Mouse (Mus musculus) megakaryocyte, adult 5-6 weeks (primary cell): ENCODE measurements around the gene Ppcdc. TPM values are rescaled to one million over a fixed set of nuclear protein-coding genes. Genes with fewer than 3 reads are reported as not detected.
A peak's percentile ranks its signal among the peaks of the same experiment; 100 is the strongest.

Source experiments
- ATAC-seq: 2 replicates; pipeline ENCODE4 v1.8.0; 2016; ENCODE audit warnings: mild to moderate bottlenecking, inconsistent platforms; ENCODE audit not compliant: poor library complexity, severe bottlenecking
- total RNA-seq, 2 experiments: library from RNA; stranded (forward) in 1 of 2; stranded (reverse) in 1 of 2; fragments of 153-499, 151-499 nt in 1 of 2; fragments of 221-1000, 200-1000 nt in 1 of 2; gene quantifications; 2 replicates each; pipeline versions ENCODE4 v1.2.3 to v1.2.4; 2015 to 2017

The Ppcdc gene
- total RNA-seq, 2 experiments from 2014 or later: 14.5 to 15.6 TPM

DNA sequence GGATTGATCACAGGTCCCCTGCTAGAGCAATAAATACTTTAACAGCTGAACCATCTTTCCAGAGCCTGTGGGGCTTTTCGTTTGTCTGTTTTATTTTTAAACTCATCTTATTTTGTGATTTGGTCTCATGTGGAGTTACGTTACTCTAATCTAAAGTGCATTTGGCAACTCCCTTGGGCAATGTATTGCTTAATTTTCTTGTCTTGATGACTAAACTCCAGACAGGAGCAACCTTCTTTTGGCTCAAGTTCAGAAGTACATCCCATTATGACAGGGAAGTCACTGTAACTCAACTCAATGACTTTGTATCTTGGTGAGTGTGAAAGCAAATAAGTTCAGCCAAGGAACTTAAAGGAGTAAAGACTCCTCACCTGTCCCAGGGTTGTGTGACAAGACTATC is 55.3 kb downstream of the Ppcdc start:
- ATAC-seq: peak; percentile 52

DNA sequence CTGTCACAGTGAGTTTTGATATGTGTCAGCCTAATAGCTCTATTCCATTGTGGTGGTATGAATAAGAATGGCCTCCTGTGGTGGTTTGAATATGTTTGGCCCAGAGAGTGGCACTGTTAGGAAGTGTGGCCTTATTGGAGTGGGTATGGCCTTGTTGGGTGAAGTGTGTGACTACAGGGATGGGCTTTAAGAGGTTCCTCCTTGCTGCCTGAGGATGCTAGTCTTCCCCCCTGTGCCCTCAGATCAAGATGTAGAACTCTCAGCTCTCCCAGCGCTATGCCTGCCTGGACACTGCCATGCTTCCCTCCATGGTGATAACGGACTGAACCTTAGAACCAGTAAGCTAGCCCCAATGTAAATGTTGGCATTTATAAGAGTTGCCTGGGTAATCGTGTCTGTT is 78.9 kb downstream of the Ppcdc start:
- no peak for ATAC-seq

DNA sequence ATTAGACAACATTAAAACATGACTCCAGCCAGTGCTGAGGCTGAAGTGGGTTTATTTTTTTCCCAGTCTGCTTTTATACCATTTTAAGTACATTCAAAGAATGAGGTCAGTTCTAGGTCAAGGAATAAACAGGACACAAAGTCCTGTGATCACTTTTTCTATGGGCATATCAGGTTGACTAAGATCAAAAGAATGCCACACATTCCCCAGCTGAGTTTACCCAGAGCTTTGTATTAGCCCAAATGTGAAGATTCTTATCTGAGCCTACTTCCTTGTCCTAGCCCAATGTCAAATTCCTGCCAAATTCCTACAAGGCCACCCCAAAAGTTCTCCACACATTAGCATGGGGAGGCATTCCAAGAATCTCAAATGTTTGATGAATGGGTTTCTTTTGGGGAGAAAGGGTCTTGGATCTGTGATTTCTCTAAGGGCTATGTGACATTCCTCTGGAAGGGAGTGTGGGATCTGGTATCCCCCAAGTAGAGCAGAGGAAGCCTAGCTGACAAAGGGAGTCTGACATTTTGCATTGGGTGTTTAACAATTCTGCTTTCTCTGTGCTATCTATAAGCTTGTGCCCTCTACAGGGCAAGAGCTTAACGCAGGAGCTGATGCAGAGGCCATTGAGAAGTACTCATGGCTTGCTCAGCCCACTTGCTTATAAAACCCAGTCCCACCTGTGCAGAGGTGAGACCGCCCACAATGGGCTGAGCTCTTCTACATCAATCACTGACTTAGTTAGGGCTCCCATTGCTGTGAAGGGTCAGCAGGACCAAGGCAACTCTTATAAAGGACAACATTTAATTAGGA is 85.3 kb downstream of the Ppcdc start:
- ATAC-seq: no peak

DNA sequence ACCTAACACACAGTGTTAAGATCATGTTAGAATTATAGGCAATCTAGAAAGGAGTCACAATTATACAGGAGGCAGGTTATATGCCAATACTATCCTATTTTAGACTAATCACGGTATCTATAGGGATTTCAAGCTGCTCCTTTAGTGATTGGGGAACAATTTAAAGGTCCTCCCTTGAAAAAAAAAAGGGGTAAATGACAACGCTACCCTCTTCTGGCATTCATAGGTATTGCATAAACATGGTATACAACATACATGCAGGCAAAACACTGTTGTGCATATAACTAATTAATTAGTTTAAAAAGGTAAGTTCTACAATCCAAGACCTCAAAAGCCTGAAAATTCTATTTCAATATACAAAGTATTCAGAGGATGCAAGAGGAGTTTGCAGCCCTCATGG is 88.6 kb downstream of the Ppcdc start:
- no peak for ATAC-seq

DNA sequence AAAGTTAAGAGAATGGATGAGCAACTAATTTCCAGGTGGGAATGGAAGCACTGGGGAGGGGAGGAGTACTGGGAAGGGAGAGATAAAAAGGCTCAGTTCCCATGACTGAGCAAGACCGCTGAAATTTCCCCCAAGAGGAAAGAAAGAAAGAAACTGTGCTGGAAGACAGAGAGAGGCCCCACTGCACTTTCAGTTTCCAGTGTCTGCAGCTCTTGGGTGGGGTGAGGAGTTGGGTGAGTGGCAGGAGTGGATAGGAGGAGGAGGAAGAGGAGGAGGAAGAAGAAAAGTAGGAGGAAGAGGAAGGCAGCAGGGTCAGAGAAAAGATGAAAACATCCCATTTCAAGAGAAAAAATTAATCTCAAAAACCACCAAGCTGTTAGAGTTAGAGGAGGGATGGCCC is 94.0 kb downstream of the Ppcdc start:
- no peak for ATAC-seq

DNA sequence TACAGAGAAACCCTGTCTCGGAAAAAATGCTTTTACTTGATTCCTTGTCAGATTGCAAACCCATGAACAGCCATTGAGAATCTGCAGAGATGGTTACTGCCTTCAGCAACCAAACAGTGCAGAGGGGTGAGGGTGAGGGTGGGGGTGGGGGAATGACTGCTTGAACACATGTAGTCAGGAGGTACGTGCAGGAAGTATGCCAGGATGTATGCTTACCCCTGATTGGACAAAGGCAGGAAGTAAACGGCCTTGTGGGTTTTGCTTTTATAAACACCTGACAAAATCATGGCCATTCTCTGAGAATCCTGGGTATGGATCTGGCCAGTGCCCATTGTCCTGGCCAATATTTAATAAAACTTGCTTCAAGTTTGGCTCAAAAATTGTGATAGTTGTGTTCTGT is 96.2 kb downstream of the Ppcdc start:
- ATAC-seq: no peak

DNA sequence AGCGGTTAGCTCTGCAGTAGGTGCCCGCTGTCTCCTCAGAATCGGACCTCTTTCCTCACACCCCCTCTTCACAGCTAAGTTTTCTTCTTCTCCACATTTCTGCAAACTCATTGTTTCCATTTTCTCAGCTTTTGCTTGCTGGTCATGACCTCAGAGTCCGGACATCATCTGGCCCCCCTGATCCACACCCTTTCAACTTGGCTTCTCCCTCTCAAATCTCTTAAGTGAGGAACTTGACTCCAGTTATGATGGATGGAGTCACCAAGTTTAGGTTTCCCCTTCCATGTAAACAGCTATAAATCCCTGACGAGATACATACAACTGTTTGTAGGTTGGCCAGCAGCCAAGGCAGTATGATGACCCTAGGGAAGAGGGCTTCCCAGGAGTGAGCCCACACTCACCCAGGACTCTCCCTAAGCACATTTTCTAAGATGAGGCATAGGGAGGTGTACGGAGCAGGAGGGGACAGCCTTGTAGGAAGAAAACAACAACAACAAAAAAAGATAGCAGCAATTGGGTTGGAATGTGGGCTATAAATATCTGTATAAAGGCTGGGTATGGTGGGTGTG is 96.9 kb downstream of the Ppcdc start:
- ATAC-seq: no peak

DNA sequence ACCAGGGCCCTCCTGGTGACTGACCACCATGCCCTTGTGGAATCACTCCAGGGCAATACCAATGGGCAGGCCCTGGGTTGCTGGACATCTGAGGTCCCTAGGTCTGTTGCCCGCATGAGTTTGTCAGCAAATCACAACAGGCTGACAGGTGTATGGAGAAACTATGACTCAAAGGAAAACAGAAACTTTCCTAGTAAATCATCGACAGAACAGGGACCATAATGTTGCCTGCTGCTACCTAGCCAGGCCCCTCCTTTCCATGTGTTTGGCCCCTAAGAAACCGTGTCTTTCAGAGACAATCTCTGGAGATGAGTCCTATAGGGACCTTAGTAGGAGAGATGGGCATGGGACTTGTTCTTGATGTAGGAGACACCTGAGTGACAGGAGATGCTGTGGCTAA is 97.7 kb downstream of the Ppcdc start:
- ATAC-seq: no peak

DNA sequence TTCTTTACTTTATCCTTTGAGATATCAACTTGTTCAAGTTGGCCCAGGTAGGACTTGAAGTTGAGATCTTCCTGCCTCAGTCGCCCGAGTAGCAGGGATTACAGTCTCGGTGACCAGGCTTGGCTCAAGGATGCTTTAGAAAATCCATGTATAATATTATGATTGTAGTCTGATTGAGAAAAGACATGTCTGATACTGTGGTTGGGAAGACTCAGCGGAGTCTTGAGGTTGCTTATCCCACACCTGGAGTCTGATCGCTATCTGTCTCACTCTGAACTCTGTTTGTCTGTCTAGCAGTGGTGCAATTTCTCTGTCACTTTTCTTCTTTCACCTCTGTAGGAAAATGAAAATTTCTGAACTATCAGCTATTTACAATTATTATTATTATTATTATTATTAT is 99.6 kb downstream of the Ppcdc start:
- ATAC-seq: no peak

DNA sequence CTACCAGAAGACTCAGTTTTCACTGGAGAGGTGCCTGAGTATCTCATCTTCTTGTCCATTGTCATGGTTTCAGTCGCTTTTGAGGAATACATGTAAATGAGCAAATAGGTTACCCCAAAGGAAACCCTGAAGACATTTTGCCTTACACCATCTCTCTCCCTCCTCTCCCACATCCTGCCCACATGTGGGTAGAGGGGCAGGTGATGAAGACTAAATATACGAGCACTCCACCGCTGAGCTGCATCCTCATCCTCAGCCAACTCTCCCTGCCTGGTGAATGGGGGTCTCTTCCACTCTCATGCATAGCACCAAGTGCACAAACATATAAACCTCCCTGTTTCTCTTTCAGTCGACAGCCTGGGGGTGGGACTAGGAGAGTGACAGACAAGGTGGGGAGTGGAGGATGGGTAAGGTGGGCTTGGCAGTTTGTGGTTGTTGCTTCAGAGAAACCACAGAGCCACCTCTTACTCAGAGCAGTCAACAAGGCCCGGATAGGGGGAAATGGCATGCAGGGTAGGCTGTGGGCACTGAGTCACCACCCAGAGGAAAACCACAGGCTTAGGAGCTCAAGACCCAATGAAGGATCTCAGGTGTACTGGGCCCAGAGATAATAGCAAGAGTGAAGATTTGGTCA is 100.2 kb downstream of the Ppcdc start:
- peak; percentile 96 for ATAC-seq

DNA sequence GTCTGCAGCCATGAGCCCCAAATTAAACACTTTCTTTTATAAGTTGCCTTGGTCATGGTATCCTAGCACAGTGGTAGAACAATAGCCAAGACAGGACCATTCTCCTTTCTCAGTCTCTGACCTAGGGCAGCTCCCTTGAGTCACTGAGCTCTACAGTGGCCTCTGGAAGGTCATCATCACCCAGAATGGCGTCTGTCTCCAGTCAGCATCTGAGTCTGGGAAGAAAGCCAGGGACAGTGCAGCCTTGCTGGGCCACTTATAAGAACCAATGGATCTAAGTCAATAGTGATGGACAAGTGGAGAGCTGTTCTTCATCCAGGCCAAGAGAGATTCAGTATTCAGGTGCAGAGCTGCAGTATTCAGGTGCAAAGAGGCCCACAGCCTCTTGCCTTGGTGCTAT is 101.2 kb downstream of the Ppcdc start:
- ATAC-seq: no peak

Other genes with a start within 250 kb of the Ppcdc start
- gene Trcg1, start 203.6 kb downstream of the Ppcdc start, total RNA-seq (2015): not detected in 2 replicates
- not detected in 2 replicates for gene Trcg1, start 203.6 kb downstream of the Ppcdc start, total RNA-seq (2017)
- gene 1700017B05Rik, start 177.5 kb downstream of the Ppcdc start, total RNA-seq (2015): 15.6 and 17.9 TPM in 2 replicates
- gene 1700017B05Rik, start 177.5 kb downstream of the Ppcdc start, total RNA-seq (2017): 8.4 and 15.1 TPM in 2 replicates
- gene Scamp5, start 27.9 kb upstream of the Ppcdc start, total RNA-seq (2015): 0.30 and 0.33 TPM in 2 replicates
- gene Scamp5, start 27.9 kb upstream of the Ppcdc start, total RNA-seq (2017): 0.04 and 0.28 TPM in 2 replicates
- gene Rpp25, start 63.9 kb upstream of the Ppcdc start, total RNA-seq (2015): not detected in 2 replicates
- not detected in 2 replicates for gene Rpp25, start 63.9 kb upstream of the Ppcdc start, total RNA-seq (2017)
- 374 and 399 TPM in 2 replicates for gene Cox5a, start 81.2 kb upstream of the Ppcdc start, total RNA-seq (2015)
- 54.0 and 61.6 TPM in 2 replicates for gene Cox5a, start 81.2 kb upstream of the Ppcdc start, total RNA-seq (2017)
- 5.1 and 5.4 TPM in 2 replicates for gene Fam219b, start 97.4 kb upstream of the Ppcdc start, total RNA-seq (2015)
- 8.7 and 10.5 TPM in 2 replicates for gene Fam219b, start 97.4 kb upstream of the Ppcdc start, total RNA-seq (2017)
- gene Mpi, start 112.6 kb upstream of the Ppcdc start, total RNA-seq (2015): 10.7 and 12.7 TPM in 2 replicates
- gene Mpi, start 112.6 kb upstream of the Ppcdc start, total RNA-seq (2017): 6.9 and 11.5 TPM in 2 replicates
- 89.5 and 90.0 TPM in 2 replicates for gene Scamp2, start 120.8 kb upstream of the Ppcdc start, total RNA-seq (2015)
- gene Scamp2, start 120.8 kb upstream of the Ppcdc start, total RNA-seq (2017): 36.3 and 40.0 TPM in 2 replicates
- gene Ulk3, start 149.3 kb upstream of the Ppcdc start, total RNA-seq (2015): 8.8 and 10.0 TPM in 2 replicates
- gene Ulk3, start 149.3 kb upstream of the Ppcdc start, total RNA-seq (2017): 4.7 and 9.4 TPM in 2 replicates
- gene Cplx3, start 166.2 kb upstream of the Ppcdc start, total RNA-seq (2015): not detected in 2 replicates
- gene Cplx3, start 166.2 kb upstream of the Ppcdc start, total RNA-seq (2017): not detected in 2 replicates
- gene Lman1l, start 180.7 kb upstream of the Ppcdc start, total RNA-seq (2015): not detected in 2 replicates
- gene Lman1l, start 180.7 kb upstream of the Ppcdc start, total RNA-seq (2017): not detected in 2 replicates
- 88.6 and 96.7 TPM in 2 replicates for gene Csk, start 213.5 kb upstream of the Ppcdc start, total RNA-seq (2015)
- 230 and 282 TPM in 2 replicates for gene Csk, start 213.5 kb upstream of the Ppcdc start, total RNA-seq (2017)
- gene Cyp1a2, start 243.6 kb upstream of the Ppcdc start, total RNA-seq (2015): not detected in 2 replicates
- gene Cyp1a2, start 243.6 kb upstream of the Ppcdc start, total RNA-seq (2017): not detected in 2 replicates
- gene Cyp1a1, start 247.8 kb upstream of the Ppcdc start, total RNA-seq (2015): not detected in 2 replicates
- not detected in 2 replicates for gene Cyp1a1, start 247.8 kb upstream of the Ppcdc start, total RNA-seq (2017)